Mouse (Mus musculus) bone marrow, adult 2 months (tissue): ENCODE measurements at regions not wholly inside any gene's neighbourhood (a gene's known extent, or its start where the extent isn't known, plus 50 kb on each side); places are given as distances from the start of the nearest gene placed in this dataset.

ENCODE experiments used
- CTCF ChIP-seq: fragments of 200-500 bp; IDR thresholded peaks from 2 replicates; pipeline ENCODE4 v1.5.1; 2011; ENCODE audit warnings: low read length, control low read depth; ENCODE audit not compliant: control insufficient read depth, insufficient read depth
- POLR2A ChIP-seq: fragments of 200-500 bp; IDR thresholded peaks from 2 replicates; pipeline ENCODE4 v1.6.1; 2011; ENCODE audit warnings: low read depth, mild to moderate bottlenecking, control low read depth, low read length, borderline replicate concordance; ENCODE audit not compliant: control insufficient read depth

GRCm38 (mm10) chr7:136180996-136181395 is 464.8 kb upstream of the Mki67 start:
- TF ChIP-seq CTCF (no peak), POLR2A (no peak)
